Mouse (Mus musculus) heart, adult 2 months (tissue): ENCODE data around the gene Ppbp. TPM values are rescaled to one million over a fixed set of nuclear protein-coding genes. Genes with fewer than 3 reads are reported as not detected.
"Not testable (repeated sequence)": the region's sequence is repeated elsewhere in the genome, so short reads cannot be mapped to it uniquely, and the experiment has no call there.

Experiments used
- DNase-seq, 2 experiments: peaks; one replicate each; pipeline ENCODE4 v3.0.0; 2021
- H3K27ac ChIP-seq: fragments of 200-600 bp; 2 replicates; pipeline ENCODE4 v1.8.1; 2022
- H3K27me3 ChIP-seq: fragments of 200-500 bp; 2 replicates; pipeline ENCODE4 v1.6.1; 2012; ENCODE audit warnings: mild to moderate bottlenecking, low read length, inconsistent platforms, mixed read lengths; ENCODE audit not compliant: control insufficient read depth, insufficient read depth
- H3K36me3 ChIP-seq: fragments of 200-500 bp; 2 replicates; pipeline ENCODE4 v1.6.1; 2012; ENCODE audit warnings: low read length, inconsistent platforms; ENCODE audit not compliant: control insufficient read depth, insufficient read depth
- H3K4me1 ChIP-seq: fragments of 200-500 bp; 2 replicates; pipeline ENCODE4 v1.6.1; 2011; ENCODE audit warnings: low read length; ENCODE audit not compliant: control insufficient read depth, insufficient read depth
- H3K4me3 ChIP-seq: fragments of 200-600 bp; 2 replicates; pipeline ENCODE4 v1.8.1; 2022
- H3K79me2 ChIP-seq: fragments of 200-500 bp; replicated peaks from 2 replicates; pipeline ENCODE4 v1.6.1; 2012; ENCODE audit warnings: mild to moderate bottlenecking, inconsistent platforms, low read length, moderate library complexity, mixed read lengths; ENCODE audit not compliant: control insufficient read depth, insufficient read depth
- H3K9ac ChIP-seq: fragments of 200-500 bp; 2 replicates; pipeline ENCODE4 v1.6.1; 2012; ENCODE audit warnings: low read depth, mild to moderate bottlenecking, control low read depth, inconsistent platforms, low read length, mixed read lengths
- CTCF ChIP-seq: fragments of 200-600 bp; IDR thresholded peaks from 2 replicates; pipeline ENCODE4 v1.8.1; 2022; ENCODE audit warnings: antibody characterized with exemption, mild to moderate bottlenecking, moderate library complexity
- EP300 ChIP-seq: fragments of 200-500 bp; IDR thresholded peaks from 2 replicates; pipeline ENCODE4 v1.6.1; 2011; ENCODE audit warnings: low read depth, low read length, control low read depth; ENCODE audit not compliant: insufficient read depth
- POLR2A ChIP-seq: fragments of 200-500 bp; IDR thresholded peaks from 2 replicates; pipeline ENCODE4 v1.6.1; 2011; ENCODE audit warnings: mild to moderate bottlenecking, low read depth, low read length, control low read depth; ENCODE audit not compliant: insufficient read depth
- WGBS: fragments of 180-500 bp; shearing (Covaris S2); methylation state at CpG from one replicate; pipeline ENCODE4 v1.1.7; 2018; 5-methylcytosine and 5-hydroxymethylcytosine counted together
- intact Hi-C: fragments of 180-260 bp; cut with DNase I; formaldehyde crosslinking; loops from one replicate; pipeline ENCODE4 v1.15.1; 2025
- polyA plus RNA-seq: library from polyadenylated mRNA; depleted of rRNA; stranded (reverse); fragments of >200 nt; gene quantifications from 2 replicates; pipeline ENCODE4 v1.2.3, GENCODE M21; 2012
- total RNA-seq, 2 experiments: library from RNA; stranded (reverse); gene quantifications; 2 replicates each; pipeline ENCODE4 v1.2.3; 2021

The Ppbp gene
- total and polyA plus RNA-seq, 3 experiments = 9.6 to 56.5 (median 27.4) TPM

DNA sequence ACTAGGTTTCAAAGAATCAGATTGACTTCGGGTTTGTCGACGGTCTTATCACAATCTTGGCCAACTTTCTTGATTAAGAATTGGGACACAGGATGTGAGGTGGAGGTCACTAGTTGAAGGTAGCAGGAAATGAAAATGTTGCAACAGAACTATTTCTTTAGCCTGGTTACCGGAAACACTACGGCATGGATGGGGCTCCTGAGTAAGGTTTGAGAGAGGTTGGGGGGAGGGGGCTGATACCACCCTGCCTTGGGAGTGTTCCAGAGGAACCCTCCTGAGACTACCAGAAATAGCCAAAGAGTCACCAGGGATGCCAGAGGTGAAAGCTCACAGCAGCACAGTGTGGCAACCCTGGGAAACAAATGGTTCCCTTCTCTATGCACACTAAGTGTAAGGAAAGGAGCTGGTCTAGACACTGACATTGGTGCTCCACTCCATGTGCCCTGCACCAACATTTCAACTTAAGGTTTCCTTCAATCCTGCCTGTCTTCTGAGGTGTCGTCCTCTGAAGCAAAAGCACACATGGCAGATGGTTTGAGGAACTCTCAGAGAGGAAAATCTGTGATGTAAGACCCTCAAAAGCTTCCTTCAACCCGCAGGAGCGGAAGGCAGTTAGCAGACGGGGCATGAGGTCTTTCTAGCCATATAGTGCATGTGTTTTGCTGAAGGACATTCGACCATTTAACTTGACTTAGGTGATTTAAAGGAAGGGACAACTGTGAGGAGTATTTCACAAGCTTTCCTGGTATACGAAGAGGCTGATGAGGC lies 21.2 kb downstream of the Ppbp start:
- no peak for DNase-seq
- no peak overlapping the region for H3K9ac ChIP-seq
- intact Hi-C loops = loop anchor here (5.0 kb wide), 2 partner anchors 113 to 127 kb away; partner anchors contain the start of gene Cxcl2
- H3K27ac ChIP-seq = no peak overlapping the region
- H3K79me2 ChIP-seq = no peaks in the 10 kb centered on the region
- no peak overlapping the region for H3K4me3 ChIP-seq
- no peaks in the 10 kb centered on the region for H3K27me3 ChIP-seq
- WGBS = 48% methylated on average over 11 of the region's 11 CpGs
- no peaks in the 10 kb centered on the region for H3K36me3 ChIP-seq
- no peak for TF ChIP-seq CTCF
- no peak for TF ChIP-seq EP300
- no peak for TF ChIP-seq POLR2A
- H3K4me1 ChIP-seq = no peaks in the 10 kb centered on the region; the same call in 1 of the 2 replicates

DNA sequence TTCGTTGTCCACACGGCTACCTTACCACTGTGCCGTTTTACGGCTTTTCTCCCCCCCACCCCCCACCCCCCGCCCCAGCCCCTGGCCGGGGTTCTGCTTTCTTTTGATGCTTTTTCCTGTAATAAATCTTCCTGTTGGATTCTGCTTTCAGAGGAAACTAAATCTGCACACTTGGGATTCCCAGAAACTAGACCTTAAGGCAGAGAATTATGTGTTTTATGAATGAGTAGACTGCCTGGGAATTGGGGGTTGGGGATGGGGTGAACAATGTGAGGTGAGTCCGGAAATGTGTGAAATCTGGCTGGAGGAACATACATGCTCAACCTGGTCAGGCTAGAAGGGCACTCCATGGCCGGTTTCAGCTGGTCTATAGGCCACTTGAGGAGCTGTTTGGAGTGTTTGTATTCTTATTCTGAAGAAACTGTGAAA lies 21.8 kb downstream of the Ppbp start:
- no peaks in the 10 kb centered on the region for H3K36me3 ChIP-seq
- no peaks in the 10 kb centered on the region for H3K27me3 ChIP-seq
- no peaks in the 10 kb centered on the region; the same call in 1 of the 2 replicates for H3K4me1 ChIP-seq
- DNase-seq = no peak
- WGBS = 73% methylated on average over 8 of the region's 8 CpGs
- H3K27ac ChIP-seq = no peak overlapping the region
- TF ChIP-seq CTCF (no peak), POLR2A (no peak), EP300 (no peak)
- no peak overlapping the region for H3K4me3 ChIP-seq
- no peak overlapping the region for H3K9ac ChIP-seq
- intact Hi-C loops = no loop called here
- H3K79me2 ChIP-seq = no peaks in the 10 kb centered on the region

DNA sequence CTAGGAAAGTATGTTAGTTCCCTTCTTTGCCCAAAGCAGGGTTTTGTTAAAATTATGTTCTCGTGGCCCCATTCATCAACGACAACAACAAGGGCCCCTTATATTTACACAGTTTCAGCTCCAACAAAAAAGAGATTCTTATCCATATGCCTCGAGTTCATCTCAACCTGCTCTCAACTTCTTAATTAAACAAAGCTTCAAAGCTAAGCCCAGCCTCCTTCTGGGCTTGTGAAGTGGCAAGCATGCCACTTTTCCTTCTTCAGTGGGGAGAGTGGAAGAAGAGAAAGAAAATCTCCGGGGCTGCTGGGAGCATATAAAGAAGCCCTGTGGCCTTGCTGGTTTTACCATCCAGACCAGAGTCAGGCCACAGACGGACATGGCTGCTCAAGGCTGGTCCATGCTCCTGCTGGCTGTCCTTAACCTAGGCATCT lies 25.9 kb downstream of the Ppbp start, which contains the start of gene Cxcl15:
Gene Cxcl15 (plus strand): TSS at position 340 of the 431 bp plus-strand sequence.
- Histone ChIP-seq H3K79me2 (no peaks in the 10 kb centered on the region), H3K4me1 (no peaks in the 10 kb centered on the region; the same call in 1 of the 2 replicates), H3K27me3 (no peaks in the 10 kb centered on the region), H3K9ac (no peak within 1 kb of the TSS), H3K36me3 (no peaks in the 10 kb centered on the region), H3K27ac (no peak within 1 kb of the TSS), H3K4me3 (no peak within 1 kb of the TSS)
- no peak for DNase-seq
- TF ChIP-seq CTCF (no peak), EP300 (no peak), POLR2A (no peak)
- WGBS = 77% methylated on average over 5 of the region's 5 CpGs
- intact Hi-C loops = no loop called here

DNA sequence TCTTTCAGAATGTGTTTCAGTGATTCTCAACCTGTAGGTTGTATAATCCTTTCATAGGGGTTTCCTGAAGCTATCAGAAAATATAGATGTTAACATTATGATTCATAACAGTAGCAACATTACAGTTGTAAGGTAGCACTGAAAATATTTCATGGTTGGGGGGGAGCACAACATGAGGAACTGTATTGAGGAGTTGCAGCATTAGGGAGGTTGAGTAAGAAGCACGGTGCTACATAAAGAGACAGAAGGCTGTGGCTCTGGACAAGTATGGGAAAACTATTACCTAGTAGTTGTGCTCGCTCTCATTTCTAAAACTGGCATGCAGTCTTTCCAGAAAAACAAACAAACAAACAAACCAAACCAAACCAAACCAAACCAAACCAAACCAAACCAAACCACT lies 27.1 kb downstream of the Ppbp start:
- DNase-seq, H3K9ac ChIP-seq, H3K4me1 ChIP-seq, H3K79me2 ChIP-seq, H3K36me3 ChIP-seq, H3K27me3 ChIP-seq, intact Hi-C loops, H3K4me3 ChIP-seq, H3K27ac ChIP-seq: not testable (repeated sequence)
- WGBS = 85% methylated on average over 2 of the region's 2 CpGs

DNA sequence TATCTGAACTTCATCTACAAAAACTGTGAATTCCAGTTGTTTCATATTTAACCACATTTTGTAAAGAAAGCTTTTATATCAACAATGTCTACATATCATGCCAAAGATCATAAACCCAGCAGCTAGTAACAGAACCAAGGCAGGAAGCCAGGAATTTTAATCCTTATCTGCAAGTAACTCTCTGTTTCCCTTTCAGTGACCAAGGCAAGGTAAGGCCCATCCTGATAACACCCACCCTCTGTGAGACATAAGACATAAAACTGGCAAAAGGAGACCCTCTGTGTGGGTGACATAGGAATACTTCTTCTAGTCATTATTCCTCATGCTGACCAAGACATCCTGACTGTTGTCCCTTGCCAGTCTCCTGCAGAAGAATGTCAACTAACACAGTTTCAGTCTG lies 36.3 kb downstream of the Ppbp start:
- no peaks in the 10 kb centered on the region for H3K27me3 ChIP-seq
- no peak overlapping the region for H3K9ac ChIP-seq
- H3K27ac ChIP-seq = no peak overlapping the region
- intact Hi-C loops = no loop called here
- DNase-seq = no peak
- H3K4me3 ChIP-seq = no peak overlapping the region
- H3K36me3 ChIP-seq = no peaks in the 10 kb centered on the region
- H3K4me1 ChIP-seq = no peaks in the 10 kb centered on the region
- no peak for TF ChIP-seq EP300
- no peak for TF ChIP-seq CTCF
- TF ChIP-seq POLR2A = no peak
- no peaks in the 10 kb centered on the region for H3K79me2 ChIP-seq

DNA sequence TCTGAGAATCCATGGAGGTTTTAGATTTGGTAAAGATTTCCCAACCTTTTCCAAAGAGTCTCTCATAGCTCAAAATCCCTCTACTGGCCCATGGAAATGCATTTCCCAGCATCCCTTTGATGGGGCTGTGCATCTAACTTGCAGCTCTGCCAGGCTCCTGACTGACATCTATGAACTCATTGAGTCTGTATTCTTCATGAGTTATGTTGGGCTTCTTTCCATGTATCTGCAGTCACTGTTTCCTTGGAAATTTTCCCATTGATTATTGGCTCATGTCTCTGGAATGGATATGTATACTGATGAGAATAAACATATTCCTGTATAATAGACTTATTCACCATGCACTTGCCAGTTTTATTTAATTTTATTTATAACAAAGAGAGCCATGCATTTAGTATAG lies 37.7 kb downstream of the Ppbp start:
- Histone ChIP-seq H3K27me3 (no peaks in the 10 kb centered on the region), H3K9ac (no peak overlapping the region), H3K79me2 (no peaks in the 10 kb centered on the region), H3K4me1 (no peaks in the 10 kb centered on the region), H3K27ac (no peak overlapping the region), H3K36me3 (no peaks in the 10 kb centered on the region), H3K4me3 (no peak overlapping the region)
- TF ChIP-seq EP300 (no peak), CTCF (no peak), POLR2A (no peak)
- DNase-seq = no peak
- intact Hi-C loops = no loop called here
